Mouse (Mus musculus) 3134 (cell line): ENCODE data around the gene Calm4.
"Not testable (repeated sequence)": the region's sequence is repeated elsewhere in the genome, so short reads cannot be mapped to it uniquely, and the experiment has no call there.

Experiments
- DNase-seq: peaks from one replicate; pipeline ENCODE4 v3.0.0-alpha.2; 2011; ENCODE audit warnings: low spot score; ENCODE audit not compliant: insufficient read length; ENCODE audit errors: extremely low read depth

The Calm4 gene

GRCm38 (mm10) chr13:3837312-3837807 is at the start of gene Calm4:
Gene Calm4, plus strand, starts transcription at chr13:3837757.
- not testable (repeated sequence) for DNase-seq

GRCm38 (mm10) chr13:3788588-3788987 is 49.0 kb upstream of the Calm4 start:
- no peak for DNase-seq

DNA sequence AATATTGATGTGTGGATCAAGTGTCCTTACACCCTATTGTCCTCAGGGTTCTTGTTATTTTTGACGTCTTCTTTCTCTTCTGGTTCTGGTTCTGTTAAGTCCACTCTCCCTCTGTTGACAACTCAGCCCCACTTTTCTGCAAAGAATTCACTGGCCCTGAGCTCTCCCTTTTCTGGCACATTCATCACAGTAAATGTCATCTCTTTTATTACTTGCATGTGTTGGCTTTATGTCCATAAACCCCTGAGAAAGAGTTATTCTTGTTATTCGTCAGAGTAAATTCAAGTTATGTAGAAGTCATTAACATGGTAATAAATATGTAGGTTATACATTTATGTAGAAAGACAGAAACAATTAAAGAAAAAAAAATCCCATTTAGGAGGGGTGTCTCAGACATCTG is 48.0 kb upstream of the Calm4 start:
- DNase-seq = no peak

- no peak for DNase-seq
These were observed 40.9 kb upstream of the Calm4 start for GRCm38 (mm10) chr13:3796649-3797048.

- no peak for DNase-seq
These were observed 38.8 kb upstream of the Calm4 start for GRCm38 (mm10) chr13:3798751-3799150.

GRCm38 (mm10) chr13:3799386-3799785 is 38.2 kb upstream of the Calm4 start:
- DNase-seq = no peak

DNA sequence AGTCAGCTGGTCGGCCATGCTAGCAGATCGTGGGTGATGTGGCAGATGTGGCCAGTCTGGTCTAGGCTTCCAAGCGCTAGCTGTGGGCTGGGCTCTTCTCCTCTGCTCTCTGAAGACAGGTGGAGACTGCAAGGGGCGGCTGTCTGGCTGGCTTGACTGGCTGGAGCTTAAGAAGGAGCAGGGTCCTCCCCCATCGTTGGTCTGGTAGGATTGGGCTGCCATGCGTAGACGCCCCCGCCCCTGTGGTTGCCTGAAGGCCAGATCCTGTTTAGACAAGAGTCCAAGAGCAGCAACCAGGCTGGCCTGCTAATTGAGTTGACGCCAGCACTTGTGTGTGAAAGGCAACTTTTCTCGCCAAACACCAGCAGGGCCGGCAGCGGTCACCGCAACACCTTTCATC is 33.4 kb upstream of the Calm4 start, which contains the start of gene Calml3:
Gene Calml3, minus strand, starts transcription at position 131 of the 400 bp plus-strand sequence.
- DNase-seq = no peak

DNA sequence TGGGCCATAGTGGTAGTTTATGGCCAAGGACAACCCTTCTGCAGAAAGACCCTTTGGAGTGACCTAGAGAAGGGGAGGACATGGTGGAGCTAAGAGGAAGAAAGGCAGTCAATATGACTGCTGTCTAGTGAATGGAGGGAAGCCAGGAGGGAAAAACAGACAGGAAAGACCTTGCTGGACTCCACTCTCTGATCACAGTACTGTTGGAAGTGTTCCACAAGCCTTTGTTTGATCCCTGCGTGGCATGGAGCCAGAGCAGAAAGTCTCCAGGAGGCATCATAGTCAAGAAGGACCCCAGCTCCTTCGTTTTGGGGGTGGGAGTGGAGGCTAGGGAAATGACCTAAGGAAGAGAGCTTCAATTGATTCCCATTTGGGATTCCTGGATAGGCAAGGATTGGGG is 32.4 kb upstream of the Calm4 start:
- DNase-seq = no peak

DNA sequence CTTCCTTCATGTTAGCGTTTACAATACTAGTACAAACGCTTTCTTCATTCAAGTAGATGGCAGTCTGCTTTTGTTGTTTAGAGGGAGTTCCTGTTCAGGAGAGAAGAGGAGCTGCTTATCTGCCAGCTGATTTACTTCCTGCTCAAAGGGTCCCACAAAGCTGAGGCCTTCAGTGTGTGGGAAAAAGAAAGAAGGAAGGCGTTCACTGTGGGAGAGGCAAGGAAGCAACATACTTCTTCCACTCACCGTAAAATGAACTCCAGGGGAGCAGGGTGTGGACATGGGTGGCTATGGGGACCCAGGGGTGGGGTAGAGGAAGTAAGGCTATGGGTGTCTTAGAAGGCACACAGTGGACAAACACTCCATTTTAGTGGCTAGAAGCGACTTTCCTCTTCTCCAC is 31.9 kb upstream of the Calm4 start:
- no peak for DNase-seq

- DNase-seq = no peak
These were observed 30.3 kb upstream of the Calm4 start for GRCm38 (mm10) chr13:3807131-3807827.

GRCm38 (mm10) chr13:3818012-3818739 is 19.4 kb upstream of the Calm4 start:
- DNase-seq = no peak

- DNase-seq = no peak
These were observed 18.8 kb upstream of the Calm4 start for GRCm38 (mm10) chr13:3818740-3819076.

DNA sequence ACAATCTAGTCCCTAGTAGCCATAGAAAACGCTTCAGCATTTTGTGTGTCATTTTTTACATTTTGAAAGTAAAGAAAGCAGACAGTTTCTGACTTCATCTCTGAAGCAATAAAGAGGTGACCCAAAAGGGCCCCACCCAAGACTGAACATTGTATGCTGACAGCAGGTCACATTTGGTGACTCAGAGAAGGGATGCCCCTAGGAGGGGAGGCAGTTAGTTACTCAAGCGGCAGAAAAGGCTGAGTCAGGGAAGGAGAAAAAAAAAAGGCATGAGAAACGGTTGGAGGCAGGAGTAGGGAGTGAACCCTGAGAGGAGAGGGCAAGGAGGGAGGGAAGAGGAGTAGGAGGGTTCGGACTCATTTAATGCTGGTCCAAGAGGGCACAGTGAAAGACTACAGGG is 15.5 kb upstream of the Calm4 start:
- DNase-seq = no peak

DNA sequence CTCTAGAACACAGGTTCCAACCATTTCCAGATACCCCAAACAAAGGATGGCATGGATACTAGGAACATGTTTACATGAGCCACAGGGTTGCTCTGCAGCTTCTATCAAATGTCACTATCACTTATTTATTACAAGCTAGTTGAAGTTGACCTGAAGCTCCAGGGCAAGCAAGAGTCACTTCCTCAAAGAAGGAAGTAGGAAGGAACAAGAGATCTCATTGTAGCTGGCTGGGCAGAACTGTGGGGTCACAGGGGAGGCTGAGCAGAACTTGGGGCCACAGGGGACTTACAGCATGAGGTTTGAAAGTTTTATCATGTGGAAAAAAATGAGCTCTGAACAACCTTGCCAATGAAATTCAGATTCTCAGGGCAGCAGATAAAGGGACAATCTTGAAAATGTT is 11.8 kb upstream of the Calm4 start:
- DNase-seq = no peak

- no peak for DNase-seq
These were observed 6.0 kb upstream of the Calm4 start for GRCm38 (mm10) chr13:3831546-3831945.

- no peak for DNase-seq
These were observed 5.6 kb upstream of the Calm4 start for GRCm38 (mm10) chr13:3831994-3832393.

GRCm38 (mm10) chr13:3832450-3832849 is 5.1 kb upstream of the Calm4 start:
- DNase-seq = no peak

GRCm38 (mm10) chr13:3833644-3834043 is 3.9 kb upstream of the Calm4 start:
- not testable (repeated sequence) for DNase-seq

DNA sequence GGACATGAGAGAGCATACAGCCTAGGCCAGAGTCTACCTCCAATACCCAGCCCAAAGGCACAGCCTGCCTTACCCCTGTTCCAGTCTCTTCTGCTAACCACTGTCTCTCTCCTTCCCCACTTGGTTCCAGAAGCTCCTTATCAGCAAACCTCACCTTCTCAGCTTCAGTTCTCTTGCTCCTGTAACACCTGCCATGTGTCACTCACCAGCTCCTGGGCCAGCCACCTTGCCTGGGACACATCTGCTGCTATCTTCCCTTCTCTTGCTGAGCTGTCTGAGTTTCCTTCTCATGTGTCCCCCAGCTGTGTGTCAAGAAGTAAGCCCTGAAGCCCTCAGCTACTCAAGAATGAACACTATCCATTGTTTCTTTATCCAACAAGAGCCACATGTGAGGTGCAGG is 3.1 kb downstream of the Calm4 start:
- DNase-seq = not testable (repeated sequence)

DNA sequence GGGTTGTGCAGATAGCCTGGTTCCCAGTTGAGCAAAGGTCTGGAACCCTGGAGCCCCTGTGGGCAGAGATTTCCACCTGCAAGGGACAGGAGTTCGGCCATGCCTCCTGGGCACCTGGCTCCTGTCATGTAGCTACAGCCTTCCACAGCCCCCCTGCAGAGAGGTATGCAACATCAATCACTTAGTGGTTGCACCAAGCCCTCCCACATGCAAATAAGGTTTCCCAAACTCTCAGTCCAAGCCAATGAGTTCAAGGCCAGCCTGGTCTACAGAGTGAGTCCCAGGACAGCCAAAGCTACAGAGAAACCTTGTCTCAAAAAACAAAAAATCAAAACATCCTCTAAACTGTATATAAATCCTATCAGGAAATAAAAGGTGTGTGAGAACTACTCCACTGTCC is 12.8 kb downstream of the Calm4 start:
- DNase-seq = no peak

DNA sequence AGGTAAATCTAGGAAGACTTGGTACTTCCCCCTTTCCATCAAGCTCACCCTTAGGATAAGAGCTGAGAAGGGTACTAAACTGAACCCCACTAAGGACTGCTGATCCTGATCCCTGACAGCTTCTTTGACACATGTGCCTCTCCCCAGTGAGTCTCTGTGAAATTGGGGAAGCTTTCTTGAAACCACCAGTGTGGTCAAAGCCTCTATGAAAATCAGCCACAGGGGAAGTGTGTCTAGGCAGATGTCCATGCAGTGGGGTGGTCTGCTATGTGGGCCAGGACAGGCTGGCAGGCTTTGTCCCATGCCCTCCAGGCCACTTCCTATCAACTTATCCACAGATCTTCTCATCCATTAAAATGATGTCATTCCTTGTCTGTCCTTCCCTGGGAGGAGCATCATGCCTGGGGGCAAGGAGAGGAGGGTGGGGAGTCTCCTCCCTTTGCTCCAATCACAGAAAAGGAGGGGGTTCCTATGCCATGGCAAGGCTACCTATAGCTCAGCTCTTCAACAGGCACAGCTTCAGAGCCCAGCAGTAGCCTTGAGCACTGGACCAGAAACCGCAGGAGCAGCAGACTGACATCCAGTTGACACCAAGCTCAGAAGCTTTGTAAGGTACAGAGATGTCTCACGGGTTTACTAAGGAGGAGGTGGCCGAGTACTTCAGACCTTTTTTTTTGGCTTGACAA is 16.2 kb downstream of the Calm4 start, which contains the start of gene Calm5:
Gene Calm5, plus strand, starts transcription at position 526 of the 686 bp plus-strand sequence.
- not testable (repeated sequence) for DNase-seq
